Mouse (Mus musculus) limb, embryonic 14.5 days (tissue): Measurements from ENCODE around the gene Adcy4. TPM values are rescaled to one million over a fixed set of nuclear protein-coding genes. Genes with fewer than 3 reads are reported as not detected.

Experiments used
- ATAC-seq: fragments of 200-750 bp; cut with Nextera tagmentation; 2 replicates; pipeline ENCODE4 v1.8.0; 2017; ENCODE audit warnings: low read depth, moderate number of reproducible peaks, moderate TSS enrichment; ENCODE audit not compliant: low FRiP score
- DNase-seq: peaks from one replicate; pipeline ENCODE4 v3.0.0-alpha.2; 2015; ENCODE audit warnings: low spot score
- H3K27ac ChIP-seq: fragments of 300-500 bp; sonication (generic); replicated peaks from 2 replicates; pipeline ENCODE4 v1.5.1; 2014; ENCODE audit warnings: low read depth, mild to moderate bottlenecking, low read length, moderate library complexity, mixed read lengths
- H3K27me3 ChIP-seq: fragments of 300-500 bp; sonication (generic); 2 replicates; pipeline ENCODE4 v1.6.1; 2014; ENCODE audit warnings: low read length, mixed read lengths; ENCODE audit not compliant: control insufficient read depth, insufficient read depth
- H3K36me3 ChIP-seq: fragments of 300-500 bp; sonication (generic); 2 replicates; pipeline ENCODE4 v1.6.1; 2014; ENCODE audit warnings: mild to moderate bottlenecking, low read length, moderate library complexity, mixed read lengths; ENCODE audit not compliant: control insufficient read depth, insufficient read depth
- H3K4me1 ChIP-seq: fragments of 300-500 bp; sonication (generic); 2 replicates; pipeline ENCODE4 v1.6.1; 2014; ENCODE audit warnings: antibody characterized with exemption, low read length, mixed read lengths; ENCODE audit not compliant: control insufficient read depth, insufficient read depth
- H3K4me2 ChIP-seq: fragments of 300-500 bp; sonication (generic); replicated peaks from 2 replicates; pipeline ENCODE4 v1.6.1; 2014; ENCODE audit warnings: low read depth, mild to moderate bottlenecking, low read length, moderate library complexity; ENCODE audit not compliant: severe bottlenecking
- H3K4me3 ChIP-seq: fragments of 300-500 bp; sonication (generic); replicated peaks from 2 replicates; pipeline ENCODE4 v1.5.1; 2014; ENCODE audit warnings: low read length
- H3K9ac ChIP-seq: fragments of 300-500 bp; sonication (generic); 2 replicates; pipeline ENCODE4 v1.6.1; 2014; ENCODE audit warnings: mild to moderate bottlenecking, low read depth, low read length, moderate library complexity; ENCODE audit not compliant: severe bottlenecking
- H3K9me3 ChIP-seq: fragments of 300-500 bp; sonication (generic); 2 replicates; pipeline ENCODE4 v1.6.1; 2016; ENCODE audit warnings: low read length; ENCODE audit not compliant: control insufficient read depth
- POLR2A ChIP-seq: fragments of 200-500 bp; IDR thresholded peaks from 2 replicates; pipeline ENCODE4 v1.8.0; 2012; ENCODE audit warnings: inconsistent platforms, mild to moderate bottlenecking, moderate library complexity, borderline replicate concordance; ENCODE audit not compliant: insufficient read depth, insufficient read length; ENCODE audit errors: extremely low read depth
- WGBS: fragments of 180-500 bp; shearing (Covaris S2); extraction: QIAGEN DNeasy Blood & Tissue Kit; methylation state at CpG from one replicate; pipeline ENCODE4 v1.1.7; 2014; 5-methylcytosine and 5-hydroxymethylcytosine counted together
- polyA plus RNA-seq, 2 experiments: library from polyadenylated mRNA; depleted of rRNA in 1 of 2; stranded (reverse) in 1 of 2; unstranded in 1 of 2; fragments of >200 nt; fragmentation: Nextera tagmentation in 1 of 2; extraction: Ambion mirVana in 1 of 2; gene quantifications; 2 replicates each; pipeline versions ENCODE4 v1.2.1 to v1.2.3; 2012 to 2014

Gene Adcy4
- polyA plus RNA-seq, 2 experiments, result 16.8 to 32.4 TPM

- no peak overlapping the region for H3K4me3 ChIP-seq
- 81% methylated on average over 11 of the region's 11 CpGs for WGBS
- no peak overlapping the region for H3K27ac ChIP-seq
- ATAC-seq (no peak), DNase-seq (no peak)
- no peak for TF ChIP-seq POLR2A
- H3K27me3 ChIP-seq, result peaks cover 5% of the 10 kb centered on the region; the same call in 1 of the 2 replicates
- no peak overlapping the region for H3K4me2 ChIP-seq
- H3K36me3 ChIP-seq, result peaks cover 15% of the 10 kb centered on the region; the same call in 1 of the 2 replicates
- no peaks in the 10 kb centered on the region for H3K9me3 ChIP-seq
- peaks cover 19% of the 10 kb centered on the region for H3K4me1 ChIP-seq
- H3K9ac ChIP-seq, result no peak overlapping the region
These were observed 3.2 kb downstream of the Adcy4 start for GRCm38 (mm10) chr14:55780736-55781135.

DNA sequence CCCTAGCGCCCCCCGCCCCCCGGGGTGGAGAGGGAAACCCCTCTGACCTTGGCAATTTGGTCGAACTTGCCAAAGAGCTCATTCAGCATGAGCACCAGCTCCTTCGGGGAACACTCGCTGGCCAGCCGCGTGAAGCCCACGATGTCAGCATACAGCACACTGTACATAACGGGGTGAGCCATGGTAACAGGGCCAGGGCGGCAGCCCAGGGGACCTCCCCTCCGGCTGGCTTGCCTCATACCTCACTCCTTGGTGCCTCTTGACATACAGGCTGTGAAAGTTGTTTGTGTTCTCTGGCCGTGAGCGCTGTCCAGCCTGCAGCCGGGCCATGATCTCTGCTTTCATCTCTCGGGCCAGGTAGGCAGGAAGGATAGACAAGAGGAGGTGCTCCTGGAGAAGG lies 4.2 kb downstream of the Adcy4 start:
- no peak for TF ChIP-seq POLR2A
- Histone ChIP-seq H3K27ac (no peak overlapping the region), H3K9ac (no peak overlapping the region), H3K36me3 (peaks cover 17% of the 10 kb centered on the region; the same call in 1 of the 2 replicates), H3K9me3 (no peaks in the 10 kb centered on the region), H3K4me1 (peaks cover 19% of the 10 kb centered on the region), H3K27me3 (no peaks in the 10 kb centered on the region), H3K4me3 (no peak overlapping the region), H3K4me2 (no peak overlapping the region)
- ATAC-seq, result no peak
- 60% methylated on average over 16 of the region's 16 CpGs for WGBS
- no peak for DNase-seq

GRCm38 (mm10) chr14:55778686-55779085 lies 5.2 kb downstream of the Adcy4 start:
- Histone ChIP-seq H3K9me3 (no peaks in the 10 kb centered on the region), H3K4me3 (no peak overlapping the region), H3K27me3 (no peaks in the 10 kb centered on the region), H3K27ac (no peak overlapping the region), H3K36me3 (peaks cover 21% of the 10 kb centered on the region; the same call in 1 of the 2 replicates), H3K9ac (no peak overlapping the region), H3K4me2 (no peak overlapping the region), H3K4me1 (peaks cover 15% of the 10 kb centered on the region)
- no peak for ATAC-seq
- no peak for DNase-seq
- no peak for TF ChIP-seq POLR2A
- WGBS, result 90% methylated on average over 15 of the region's 15 CpGs

DNA sequence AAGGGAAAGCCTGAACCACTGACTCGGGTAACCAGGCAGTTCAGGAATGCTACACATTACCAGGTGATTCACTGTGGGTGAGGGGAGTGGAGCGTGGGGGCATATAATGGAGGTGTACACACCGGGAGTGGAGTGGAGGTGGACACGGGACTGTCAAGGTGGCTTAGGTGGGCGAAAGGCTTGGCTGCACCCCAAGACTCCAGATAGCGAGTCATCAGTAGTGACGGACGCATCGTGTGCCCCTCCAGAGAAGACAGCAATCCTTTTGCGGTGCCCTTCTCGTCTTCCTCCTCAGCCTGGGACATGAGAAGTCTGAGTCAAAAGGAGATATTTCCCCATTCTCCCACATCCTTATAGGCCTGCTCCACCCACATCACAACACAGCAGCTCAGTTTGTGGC lies 6.1 kb downstream of the Adcy4 start:
- DNase-seq (no peak), ATAC-seq (no peak)
- no peak overlapping the region for H3K4me2 ChIP-seq
- no peak for TF ChIP-seq POLR2A
- H3K4me3 ChIP-seq, result no peak overlapping the region
- H3K9me3 ChIP-seq, result no peaks in the 10 kb centered on the region
- H3K27me3 ChIP-seq, result no peaks in the 10 kb centered on the region
- H3K36me3 ChIP-seq, result peaks cover 21% of the 10 kb centered on the region; the same call in 1 of the 2 replicates
- no peak overlapping the region for H3K27ac ChIP-seq
- peaks cover 14% of the 10 kb centered on the region for H3K4me1 ChIP-seq
- 92% methylated on average over 11 of the region's 11 CpGs for WGBS
- no peak overlapping the region for H3K9ac ChIP-seq

DNA sequence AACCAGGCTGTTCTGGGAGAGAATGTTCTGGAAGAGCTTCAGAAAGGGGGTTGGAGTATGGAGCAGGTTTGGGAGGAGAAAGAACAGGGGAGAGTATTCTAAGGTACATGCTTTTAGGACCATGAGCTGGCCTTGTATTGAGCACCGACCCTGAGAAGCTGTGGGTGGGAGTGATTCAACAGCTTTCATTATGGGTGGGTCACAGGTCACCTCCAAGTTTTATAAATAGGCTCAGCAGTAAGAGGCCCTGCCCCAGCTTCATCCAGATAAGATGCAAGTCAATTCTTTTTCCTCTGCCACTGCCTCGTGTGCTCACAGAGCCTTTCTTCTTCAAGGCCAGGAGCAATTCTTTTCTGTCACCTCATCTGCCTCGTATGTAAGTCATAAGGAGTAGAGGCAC lies 6.7 kb downstream of the Adcy4 start:
- H3K4me1 ChIP-seq, result peaks cover 8% of the 10 kb centered on the region
- no peaks in the 10 kb centered on the region for H3K27me3 ChIP-seq
- H3K27ac ChIP-seq, result no peak overlapping the region
- no peak overlapping the region for H3K9ac ChIP-seq
- 37% methylated on average over 3 of the region's 3 CpGs for WGBS
- H3K4me3 ChIP-seq, result no peak overlapping the region
- ATAC-seq (no peak), DNase-seq (no peak)
- H3K9me3 ChIP-seq, result no peaks in the 10 kb centered on the region
- TF ChIP-seq POLR2A, result no peak
- H3K4me2 ChIP-seq, result no peak overlapping the region
- peaks cover 22% of the 10 kb centered on the region; the same call in 1 of the 2 replicates for H3K36me3 ChIP-seq

- no peak for TF ChIP-seq POLR2A
- no peak overlapping the region for H3K4me2 ChIP-seq
- DNase-seq, result no peak
- H3K27me3 ChIP-seq, result no peaks in the 10 kb centered on the region
- H3K9me3 ChIP-seq, result no peaks in the 10 kb centered on the region
- no peak for ATAC-seq
- WGBS, result 76% methylated on average over 7 of the region's 7 CpGs
- peaks cover 4% of the 10 kb centered on the region for H3K4me1 ChIP-seq
- no peak overlapping the region for H3K4me3 ChIP-seq
- no peak overlapping the region for H3K27ac ChIP-seq
- H3K36me3 ChIP-seq, result peaks cover 25% of the 10 kb centered on the region; the same call in 1 of the 2 replicates
- H3K9ac ChIP-seq, result no peak overlapping the region
These were observed 7.2 kb downstream of the Adcy4 start for GRCm38 (mm10) chr14:55776711-55777110.
